Mouse (Mus musculus) fat pad, adult 2 months (tissue): ENCODE results near the gene 1500009L16Rik.

ENCODE experiments used
- DNase-seq: peaks from one replicate; pipeline ENCODE4 v3.0.0-alpha.2; 2011; ENCODE audit warnings: low read depth, low spot score; ENCODE audit errors: extremely low read depth

Gene 1500009L16Rik

GRCm38 (mm10) chr10:83758732-83759131 is 36.1 kb downstream of the 1500009L16Rik start:
- no peak for DNase-seq

GRCm38 (mm10) chr10:83760535-83760934 is 37.9 kb downstream of the 1500009L16Rik start:
- DNase-seq = no peak

- DNase-seq = no peak
Observed at GRCm38 (mm10) chr10:83763891-83764290, 41.2 kb downstream of the 1500009L16Rik start.

GRCm38 (mm10) chr10:83766882-83767281 is 44.2 kb downstream of the 1500009L16Rik start:
- DNase-seq = no peak

- DNase-seq = no peak
Observed at GRCm38 (mm10) chr10:83776272-83776878, 53.7 kb downstream of the 1500009L16Rik start.

- no peak for DNase-seq
Observed at GRCm38 (mm10) chr10:83777253-83777652, 54.6 kb downstream of the 1500009L16Rik start.

- DNase-seq = no peak
Observed at GRCm38 (mm10) chr10:83781854-83782253, 59.2 kb downstream of the 1500009L16Rik start.

GRCm38 (mm10) chr10:83782371-83783120 is 59.9 kb downstream of the 1500009L16Rik start:
- DNase-seq = no peak

- no peak for DNase-seq
Observed at GRCm38 (mm10) chr10:83785003-83785402, 62.3 kb downstream of the 1500009L16Rik start.

- DNase-seq = no peak
Observed at GRCm38 (mm10) chr10:83785627-83786392, 63.1 kb downstream of the 1500009L16Rik start.

- DNase-seq = no peak
Observed at GRCm38 (mm10) chr10:83795088-83795487, 72.4 kb downstream of the 1500009L16Rik start.

- DNase-seq = no peak
Observed at GRCm38 (mm10) chr10:83795500-83795899, 72.8 kb downstream of the 1500009L16Rik start.

- no peak for DNase-seq
Observed at GRCm38 (mm10) chr10:83804021-83804420, 81.4 kb downstream of the 1500009L16Rik start.

- DNase-seq = no peak
Observed at GRCm38 (mm10) chr10:83805201-83805718, 82.6 kb downstream of the 1500009L16Rik start.

- no peak for DNase-seq
Observed at GRCm38 (mm10) chr10:83807251-83807650, 84.6 kb downstream of the 1500009L16Rik start.
